Mouse (Mus musculus): ENCODE measurements at regions not wholly inside any gene's neighbourhood (a gene's known extent, or its start where the extent isn't known, plus 50 kb on each side); places are given as distances from the start of the nearest gene placed in this dataset.

DNA sequence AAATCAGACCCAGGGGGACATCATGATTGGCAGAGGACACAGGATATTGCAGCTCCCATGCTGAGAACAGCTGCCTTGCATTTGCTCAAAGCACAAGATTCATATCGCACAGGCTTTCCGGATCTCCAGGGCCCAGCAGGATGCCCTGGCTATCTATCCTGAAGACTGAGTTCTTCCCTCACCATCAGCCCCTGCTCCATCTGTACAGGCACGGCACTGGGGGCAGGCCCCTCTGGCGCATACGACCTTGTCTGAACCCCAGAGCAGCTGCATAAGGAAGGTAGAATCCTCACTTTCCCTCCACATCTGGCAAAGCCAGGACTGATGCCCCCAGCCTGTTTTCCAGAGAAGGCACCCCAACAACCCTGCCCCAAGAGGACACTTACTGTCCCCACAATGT lies 266.8 kb downstream of the Tns1 start:
- no peak for DNase-seq (ENCODE audit: low spot score)

DNA sequence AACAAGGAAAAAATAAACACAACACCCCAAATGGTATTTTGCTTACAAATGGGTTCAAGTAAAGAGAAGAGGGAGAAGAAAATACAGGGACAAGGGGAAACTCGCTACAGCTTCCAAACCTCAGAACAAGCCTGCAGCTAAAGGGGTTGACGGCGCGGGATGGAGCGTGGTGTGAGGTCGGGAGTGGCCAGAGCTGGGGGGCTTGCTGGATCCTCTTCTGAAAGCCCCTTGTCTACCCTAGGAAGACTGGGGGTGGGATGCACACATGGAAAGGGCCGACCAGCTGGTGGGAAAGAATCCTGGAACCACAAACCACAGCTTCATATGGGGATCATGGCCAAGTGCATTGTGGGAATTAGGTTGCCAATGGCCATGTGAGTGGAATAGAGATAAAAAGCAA lies 267.4 kb downstream of the Tns1 start:
- DNase-seq (ENCODE audit: low spot score), result no peak

DNA sequence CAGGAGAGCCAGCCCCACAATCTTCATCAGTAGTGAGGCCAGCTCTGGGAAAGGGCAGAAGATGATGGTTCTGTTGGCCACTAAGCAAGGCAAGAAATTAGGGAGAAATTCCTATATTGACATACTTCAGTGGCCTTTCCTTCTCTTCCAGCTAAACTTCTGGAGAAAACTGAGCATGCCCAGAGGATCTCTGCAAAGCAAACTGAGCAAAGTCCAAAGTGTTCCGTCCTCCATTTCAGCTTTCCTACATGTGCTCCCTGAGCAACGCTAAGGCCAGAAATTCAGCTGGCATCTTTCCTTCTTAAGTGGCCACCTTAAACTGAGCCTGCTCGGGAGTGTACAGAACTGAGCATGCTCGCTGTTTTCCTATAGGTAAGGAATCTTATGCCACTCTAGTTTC lies 268.9 kb downstream of the Tns1 start:
- no peak for DNase-seq (ENCODE audit: low spot score)

DNA sequence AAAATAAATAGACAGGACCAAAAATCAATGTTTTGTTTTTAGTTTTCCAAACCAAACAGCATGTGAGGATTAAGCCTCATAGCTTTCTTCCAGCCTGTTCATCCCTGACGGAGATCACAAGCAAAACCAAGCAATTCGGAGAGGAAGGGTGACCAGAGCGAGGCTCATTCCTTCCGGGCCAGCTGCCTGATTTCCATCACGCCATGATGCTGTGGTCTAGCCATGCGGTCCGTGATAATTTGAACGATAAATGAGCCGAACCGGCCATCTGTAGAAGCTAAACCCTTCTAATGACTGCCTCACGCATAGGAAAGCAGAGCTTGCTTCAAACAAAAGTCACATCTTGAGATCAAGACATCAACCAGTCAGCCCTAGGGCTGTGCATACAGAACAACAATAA lies 270.4 kb downstream of the Tns1 start:
- DNase-seq (ENCODE audit: low spot score), result no peak

DNA sequence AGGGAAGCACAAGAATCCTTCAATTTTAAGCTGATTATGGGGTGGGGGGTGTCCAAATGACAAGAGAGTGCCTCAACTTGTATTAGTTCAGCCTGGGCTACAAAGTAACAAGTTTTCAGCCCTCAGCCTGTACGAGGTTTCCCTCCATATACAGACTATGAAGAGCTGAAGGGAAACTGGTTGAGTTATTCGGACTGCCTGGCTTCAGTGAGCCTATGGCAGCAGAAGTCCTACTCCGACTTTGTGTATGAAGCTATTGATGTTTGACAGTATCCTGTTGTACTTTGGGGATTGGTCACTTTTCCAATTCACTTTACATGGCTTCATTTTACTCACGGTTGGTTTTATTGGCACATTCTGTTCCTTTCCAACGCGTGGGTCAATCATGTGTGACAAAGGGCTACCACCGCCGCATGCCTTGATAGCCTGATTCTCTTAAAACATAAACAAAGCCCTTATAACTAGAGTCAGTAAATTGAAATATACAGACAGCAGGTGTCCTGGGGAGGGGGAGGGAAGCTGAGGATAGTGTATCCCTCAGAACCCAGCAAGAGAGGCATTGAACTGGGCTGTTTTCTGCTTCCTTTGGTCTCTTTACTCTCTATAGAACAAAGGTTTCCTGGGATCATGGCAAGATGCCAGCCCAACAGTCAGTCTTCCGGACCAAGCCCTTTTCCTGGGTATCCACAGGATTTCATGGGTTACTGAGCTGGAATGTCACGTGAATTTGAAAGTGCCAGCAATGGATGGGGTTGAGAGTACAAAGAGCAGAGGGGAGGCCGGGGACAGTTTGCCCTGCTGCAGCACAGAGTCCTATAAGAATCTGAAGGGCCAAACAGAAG lies 273.9 kb downstream of the Tns1 start:
- no peak for DNase-seq (ENCODE audit: low spot score)

DNA sequence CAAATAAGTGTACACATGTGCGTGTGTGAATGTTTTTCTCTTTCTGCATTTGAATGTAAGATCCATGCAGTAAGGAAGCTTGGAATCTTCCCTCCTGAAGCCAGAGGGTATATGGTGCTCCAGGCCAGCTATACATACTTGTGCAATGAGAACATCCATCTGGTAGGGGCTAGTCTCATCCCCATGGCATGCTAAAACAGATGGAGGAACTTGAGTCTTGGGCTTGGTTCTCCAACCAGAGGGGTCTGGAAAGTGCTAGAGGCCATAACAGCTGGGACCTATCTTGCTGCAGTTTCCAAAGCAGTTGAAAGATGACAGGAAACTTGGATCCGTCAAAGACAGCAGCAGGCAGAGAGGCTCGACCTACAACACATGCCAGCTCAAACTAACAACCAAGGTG lies 275.9 kb downstream of the Tns1 start:
- no peak for DNase-seq (ENCODE audit: low spot score)

DNA sequence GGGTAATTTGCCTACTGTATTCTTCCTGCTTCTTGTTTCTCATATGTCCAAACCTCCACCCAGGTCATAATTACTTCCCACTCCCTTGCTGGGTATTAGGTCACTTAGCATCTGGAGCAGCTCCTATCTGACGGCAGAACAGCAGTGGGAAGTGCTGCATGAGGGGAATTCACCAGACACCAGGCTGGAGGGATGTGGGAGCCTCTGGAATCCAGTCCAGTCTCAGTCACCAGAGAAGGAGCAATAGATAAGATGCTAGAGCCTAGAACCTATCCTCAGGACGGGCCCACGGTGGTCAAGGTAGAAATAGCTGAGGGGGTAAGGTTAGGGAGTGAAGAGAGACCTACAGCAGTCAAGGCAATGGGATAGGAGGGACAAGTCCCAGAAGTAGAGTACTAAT lies 277.1 kb downstream of the Tns1 start:
- no peak for DNase-seq (ENCODE audit: low spot score)

DNA sequence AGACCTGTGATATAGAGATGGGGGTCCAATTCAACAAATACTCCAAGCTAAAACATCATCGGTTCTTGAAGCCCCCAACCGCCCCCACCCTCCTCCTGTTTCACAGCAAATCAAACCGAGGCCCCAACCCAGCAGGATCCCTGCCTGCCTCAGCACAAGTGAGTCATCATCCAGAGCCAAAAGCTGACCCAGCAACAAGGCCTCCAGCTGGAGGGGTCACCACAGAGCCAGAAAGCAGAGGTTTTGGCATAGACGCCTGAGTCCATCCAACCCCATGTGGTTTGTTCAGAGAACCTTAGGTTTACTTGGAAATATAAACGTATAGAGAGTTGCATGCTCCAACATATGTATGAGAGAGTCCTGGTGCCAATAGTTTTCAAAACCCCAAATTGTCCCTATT lies 279.1 kb downstream of the Tns1 start:
- DNase-seq (ENCODE audit: low spot score), result no peak

DNA sequence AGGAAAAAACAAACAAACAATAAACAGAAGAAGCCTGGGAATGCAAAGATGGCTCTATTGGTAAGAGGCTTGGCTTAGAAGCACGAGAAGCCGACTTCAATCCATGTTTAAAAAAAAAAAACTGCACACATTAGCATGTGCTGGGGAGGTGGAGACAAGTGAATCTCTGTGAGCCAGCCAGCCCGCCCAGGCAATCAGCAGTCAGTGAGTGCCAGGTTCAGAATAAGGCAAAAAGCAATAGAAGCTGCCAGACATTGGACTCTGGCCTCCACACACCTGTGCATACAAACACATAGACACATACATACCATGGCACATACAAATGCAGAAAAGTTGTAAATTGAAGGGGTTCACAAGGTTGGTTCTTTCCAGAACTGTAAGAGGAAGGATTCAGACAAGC lies 279.7 kb downstream of the Tns1 start:
- no peak for DNase-seq (ENCODE audit: low spot score)

DNA sequence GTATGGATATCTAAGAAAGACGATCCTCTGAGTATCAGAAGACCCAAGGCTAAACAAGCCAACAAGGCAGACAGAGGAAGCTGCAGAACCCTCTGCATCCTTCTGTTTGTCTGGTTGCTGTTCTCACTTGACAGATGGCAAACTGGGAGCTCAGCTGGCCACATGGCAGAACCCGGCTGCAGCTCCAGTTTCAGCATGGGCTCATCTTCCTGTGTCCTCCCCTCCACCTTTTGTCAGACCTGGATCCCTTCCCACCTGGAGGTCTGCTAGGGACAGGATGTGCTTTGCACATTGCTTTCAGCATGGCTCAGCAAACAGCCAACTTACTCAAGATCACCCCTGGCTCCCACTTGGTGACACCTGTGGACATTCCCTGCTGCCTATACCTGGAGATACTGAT lies 284.9 kb downstream of the Tns1 start:
- no peak for DNase-seq (ENCODE audit: low spot score)

DNA sequence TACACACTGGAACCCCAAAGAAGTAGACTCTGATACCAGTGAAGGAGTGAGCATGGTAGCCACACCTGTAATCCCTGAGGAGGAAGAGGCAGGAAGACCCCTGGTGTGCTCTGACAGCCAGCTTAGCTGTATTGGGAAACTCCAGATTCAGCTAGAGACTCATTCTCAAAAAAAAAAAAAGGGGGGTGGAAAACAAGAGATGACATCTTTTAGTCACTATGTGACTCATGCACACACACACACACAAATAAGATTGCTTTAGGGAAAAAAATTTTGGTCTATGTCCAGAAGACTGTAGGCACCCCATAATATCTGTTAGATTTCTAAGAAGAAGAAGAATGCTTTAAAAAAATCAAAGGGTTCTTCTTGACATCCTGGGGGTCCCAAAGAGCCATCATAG lies 287.6 kb downstream of the Tns1 start:
- DNase-seq (ENCODE audit: low spot score), result no peak

DNA sequence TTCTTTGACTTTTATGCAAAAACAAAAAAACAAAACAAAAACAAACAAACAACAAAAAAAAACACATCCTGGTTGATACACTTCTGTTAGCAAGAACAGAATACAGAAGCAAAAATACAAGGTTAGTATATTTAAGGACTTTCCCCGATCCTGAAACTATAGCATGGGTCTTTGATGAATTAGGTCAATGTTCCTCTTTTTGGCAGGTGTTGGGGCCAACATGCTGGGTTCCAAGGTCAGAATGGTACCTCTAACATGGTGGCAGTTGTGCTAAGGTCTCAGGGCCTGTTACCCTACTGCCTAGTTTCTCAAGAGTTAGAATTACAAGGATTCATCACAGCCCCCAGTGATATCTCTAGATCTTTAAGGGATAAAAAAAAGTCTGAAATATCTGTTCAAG lies 289.7 kb downstream of the Tns1 start:
- no peak for DNase-seq (ENCODE audit: low spot score)

DNA sequence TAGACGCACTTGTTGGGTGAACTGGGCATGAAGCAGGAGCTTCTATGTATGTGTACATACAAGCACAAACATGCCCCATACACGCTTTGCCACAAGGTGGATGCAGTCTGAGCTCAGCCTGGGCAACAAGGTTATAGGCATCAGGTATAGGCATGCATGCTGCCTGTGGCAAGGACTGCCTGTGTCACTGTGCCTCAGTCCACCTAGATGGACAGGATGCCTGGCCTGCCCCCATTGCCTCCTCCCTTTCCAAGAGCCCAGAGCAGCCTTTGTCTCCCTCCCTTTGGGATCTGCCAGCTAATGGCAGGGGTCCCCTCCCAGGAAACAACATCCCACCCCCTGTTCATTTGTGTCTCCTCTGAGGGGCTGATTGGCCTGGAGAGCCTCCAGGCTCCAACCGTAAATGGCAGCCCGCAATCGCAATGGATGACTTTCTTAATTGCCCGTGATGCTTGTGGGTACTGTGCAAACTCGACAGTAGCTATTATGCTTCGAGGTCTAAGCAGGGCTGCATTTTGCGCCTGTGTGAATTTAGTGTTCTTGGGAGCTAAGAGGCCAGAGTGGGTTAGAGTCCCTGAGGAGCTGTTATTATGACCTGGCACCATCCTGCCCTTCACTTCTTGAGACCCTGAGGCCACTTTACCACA lies 293.6 kb downstream of the Tns1 start:
- no peak for DNase-seq (ENCODE audit: low spot score)

DNA sequence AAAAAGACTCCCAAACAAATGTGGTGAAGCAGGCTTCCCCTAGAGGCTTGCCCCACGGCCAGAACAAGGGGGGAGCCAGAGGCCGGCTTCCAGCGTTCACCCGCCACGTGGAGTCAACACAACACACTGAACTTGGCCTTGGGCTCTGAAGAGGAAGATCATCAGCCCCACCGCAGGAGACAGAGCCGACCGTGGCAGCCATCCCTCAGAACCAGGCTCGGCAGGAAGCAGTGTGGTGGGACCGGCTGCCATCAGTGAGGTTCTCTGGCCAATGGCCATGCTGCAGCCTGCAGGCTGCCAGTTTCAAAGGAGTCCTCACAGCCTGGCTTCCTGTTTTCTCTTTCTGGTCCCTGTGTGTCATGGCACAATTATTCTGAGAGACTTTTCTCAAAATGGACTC lies 295.3 kb downstream of the Tns1 start:
- DNase-seq (ENCODE audit: low spot score), result no peak

DNA sequence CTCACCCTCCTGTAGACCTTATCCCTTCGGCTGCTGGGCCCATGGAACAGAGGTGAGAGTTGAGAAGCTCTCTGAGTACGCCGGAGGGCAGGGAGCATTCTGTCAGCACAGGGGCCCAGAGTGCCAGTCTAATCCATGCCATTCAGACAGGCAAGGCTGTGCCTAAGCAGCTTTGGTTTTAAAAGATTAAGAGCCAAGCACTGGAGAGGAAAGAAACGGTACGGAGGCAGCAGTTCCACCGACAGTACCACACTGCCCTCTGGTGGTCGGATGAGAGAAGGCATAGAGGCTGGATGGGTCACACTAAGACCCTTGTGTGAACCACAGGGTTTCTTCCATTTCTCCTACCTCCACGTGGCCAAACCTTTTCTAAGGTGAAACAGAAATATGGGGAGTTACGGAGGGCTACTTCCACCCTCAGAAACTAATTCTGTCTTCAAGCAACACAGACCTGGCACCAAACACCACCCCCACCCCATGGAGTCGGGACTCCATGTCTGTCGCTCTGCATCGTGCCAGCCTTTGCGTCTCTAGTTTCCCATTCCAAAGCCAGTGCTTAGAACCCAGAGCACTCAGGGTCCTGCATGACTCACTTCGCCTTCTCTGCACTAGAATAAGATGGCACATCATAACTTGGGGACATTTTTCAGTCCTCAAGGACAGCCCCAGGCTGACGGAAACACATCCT lies 297.9 kb downstream of the Tns1 start:
- DNase-seq (ENCODE audit: low spot score), result peak; percentile 86

DNA sequence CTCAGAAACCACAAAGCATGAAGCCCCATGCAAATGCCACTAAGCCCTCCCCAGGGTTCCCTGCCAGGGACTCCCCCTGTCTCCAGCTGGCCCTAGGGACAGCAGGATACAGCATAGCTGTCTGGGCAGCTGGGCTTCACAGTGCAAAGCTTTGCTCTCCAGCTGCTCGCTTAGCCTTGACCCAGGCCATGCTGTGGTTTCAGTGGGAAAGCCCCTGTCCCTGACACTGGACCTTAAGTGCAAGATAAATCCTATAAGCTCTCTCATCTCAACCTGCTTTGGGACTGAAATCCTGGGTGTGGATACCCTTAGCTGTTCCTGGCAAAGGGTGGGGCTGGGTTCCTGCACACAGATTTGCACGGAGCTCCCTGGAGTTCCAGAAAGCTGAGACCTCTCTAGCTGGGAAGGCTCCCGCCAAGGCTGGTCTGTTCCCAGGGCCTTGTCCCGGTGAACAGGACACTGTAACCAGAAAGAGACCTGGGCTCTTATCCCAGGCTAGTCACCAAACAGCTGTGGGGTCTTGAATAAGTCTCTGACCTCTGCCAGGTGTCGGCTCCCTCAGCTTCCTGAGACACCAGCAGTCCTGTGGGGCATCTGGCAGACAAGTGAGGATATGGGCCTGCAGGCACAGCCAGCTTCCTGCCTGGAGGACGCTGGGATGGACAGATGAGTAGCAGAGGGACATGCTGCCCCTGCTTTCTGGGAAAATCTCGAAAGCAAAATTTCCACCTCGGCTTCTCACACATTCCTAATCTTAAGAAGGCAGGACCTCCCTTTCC lies 299.7 kb downstream of the Tns1 start:
- DNase-seq (ENCODE audit: low spot score), result peak; percentile 21

DNA sequence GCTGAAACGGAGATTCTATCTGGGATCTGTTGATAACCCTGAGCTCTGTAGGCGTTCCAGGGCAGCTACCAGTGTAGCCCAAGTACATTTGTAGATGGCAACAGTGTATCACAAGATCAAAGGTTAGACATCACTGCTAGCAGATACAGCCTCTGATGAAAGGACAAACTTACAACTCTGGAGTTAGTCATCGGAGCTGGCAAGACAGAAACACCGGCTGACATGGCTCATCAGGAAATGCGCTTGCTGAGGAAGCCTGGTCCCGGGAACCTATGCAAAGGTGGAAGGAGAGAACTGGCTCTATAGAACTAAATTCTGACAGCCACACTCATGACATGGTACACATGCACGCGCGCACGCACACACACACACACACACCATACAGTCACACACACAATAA lies 300.5 kb downstream of the Tns1 start:
- no peak for DNase-seq (ENCODE audit: low spot score)

DNA sequence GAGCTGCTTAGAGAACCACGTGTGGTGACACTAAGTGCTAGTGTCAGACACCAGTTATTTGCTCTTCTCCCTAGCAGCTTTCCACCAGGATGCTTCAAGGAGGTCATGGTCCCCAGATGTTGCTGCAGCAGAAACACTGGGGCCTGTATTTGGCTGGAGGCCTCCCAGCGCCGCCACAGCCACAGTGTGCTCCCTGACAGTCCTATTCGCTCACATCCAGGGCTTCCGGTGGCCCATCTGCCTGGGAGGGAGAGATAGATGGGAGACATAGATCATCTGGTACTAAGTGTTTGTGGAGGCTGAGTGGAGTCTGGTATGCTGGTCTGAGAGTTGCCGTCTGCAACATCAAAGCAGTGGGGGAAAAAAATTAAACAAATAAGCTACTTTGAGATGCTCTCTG lies 301.6 kb downstream of the Tns1 start:
- DNase-seq (ENCODE audit: low spot score), result no peak

DNA sequence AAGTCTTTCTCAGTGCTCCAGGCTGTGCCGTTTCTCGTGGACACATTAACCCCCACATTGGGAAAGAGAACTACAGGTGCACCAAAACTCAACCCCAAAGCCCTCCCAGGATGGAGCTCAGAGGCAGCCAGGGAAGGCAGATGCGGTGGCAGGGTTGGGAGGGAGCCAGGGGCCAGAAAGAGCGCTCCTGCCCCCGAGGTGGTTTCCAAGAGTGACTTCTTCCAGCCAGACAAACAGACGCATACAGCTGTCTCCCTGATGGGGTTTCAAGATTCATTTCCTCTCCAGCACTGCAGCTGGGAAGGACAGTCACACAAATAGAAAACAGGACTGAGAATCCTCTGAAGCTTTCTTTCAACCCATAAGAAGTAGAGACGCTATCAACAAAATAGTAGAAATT lies 303.5 kb downstream of the Tns1 start:
- no peak for DNase-seq (ENCODE audit: low spot score)

DNA sequence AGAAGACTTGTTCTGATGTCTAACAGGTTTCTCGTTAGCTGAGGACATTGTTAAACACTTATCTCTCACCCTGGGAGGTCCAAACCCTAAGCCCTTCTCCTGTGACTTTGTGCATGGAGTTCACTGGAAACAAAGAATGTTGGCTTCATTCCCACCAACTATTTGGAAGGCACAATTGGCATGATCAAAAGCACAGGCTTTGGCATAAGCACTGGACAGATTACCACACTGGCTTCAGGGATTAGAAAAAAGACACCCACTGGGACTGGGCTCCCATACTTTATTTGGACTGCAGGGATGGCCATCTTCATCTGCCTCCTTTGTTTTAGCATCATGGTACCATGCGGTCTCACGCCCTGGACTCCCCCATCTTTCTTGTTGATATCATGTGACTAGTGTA lies 317.0 kb downstream of the Tns1 start:
- no peak for DNase-seq (ENCODE audit: low spot score)

DNA sequence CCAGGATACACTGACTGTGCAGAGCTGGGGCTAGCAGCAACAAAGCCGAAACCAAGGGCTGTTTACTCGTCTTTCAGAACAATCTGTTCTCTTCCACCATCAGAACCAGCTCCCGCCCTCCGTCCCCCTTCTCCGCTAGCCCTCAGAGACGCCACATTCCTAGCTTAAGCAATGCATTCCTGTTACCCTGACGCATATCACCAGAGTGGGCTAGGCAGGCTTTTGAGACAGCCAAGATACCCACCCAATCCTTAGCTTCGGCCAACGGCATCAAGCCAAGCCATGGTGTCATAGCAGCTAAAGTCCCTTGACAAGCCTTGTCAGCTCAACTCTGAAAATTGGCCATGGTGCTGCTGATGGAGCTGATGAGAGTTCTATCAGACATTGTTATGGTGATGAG lies 319.1 kb downstream of the Tns1 start:
- no peak for DNase-seq (ENCODE audit: low spot score)

DNA sequence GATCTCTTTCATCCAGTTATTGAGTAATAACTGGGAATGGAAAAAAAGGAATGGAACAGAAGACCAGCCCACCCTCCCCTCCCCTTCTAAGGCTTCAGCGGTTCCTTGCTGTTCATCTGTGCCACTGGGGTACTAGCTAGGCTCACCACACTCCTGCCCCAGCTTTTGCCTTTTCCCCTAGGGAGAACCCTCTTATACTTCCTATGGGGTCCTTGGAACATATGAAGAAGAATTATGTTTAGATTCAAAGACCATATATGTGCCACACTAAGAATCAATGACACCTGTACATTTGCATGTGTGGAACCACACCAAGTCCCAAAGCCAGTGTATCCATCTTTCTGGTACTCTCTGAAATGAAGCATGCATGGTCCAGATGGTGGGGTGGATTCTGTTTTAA lies 324.3 kb downstream of the Tns1 start:
- no peak for DNase-seq (ENCODE audit: low spot score)

DNA sequence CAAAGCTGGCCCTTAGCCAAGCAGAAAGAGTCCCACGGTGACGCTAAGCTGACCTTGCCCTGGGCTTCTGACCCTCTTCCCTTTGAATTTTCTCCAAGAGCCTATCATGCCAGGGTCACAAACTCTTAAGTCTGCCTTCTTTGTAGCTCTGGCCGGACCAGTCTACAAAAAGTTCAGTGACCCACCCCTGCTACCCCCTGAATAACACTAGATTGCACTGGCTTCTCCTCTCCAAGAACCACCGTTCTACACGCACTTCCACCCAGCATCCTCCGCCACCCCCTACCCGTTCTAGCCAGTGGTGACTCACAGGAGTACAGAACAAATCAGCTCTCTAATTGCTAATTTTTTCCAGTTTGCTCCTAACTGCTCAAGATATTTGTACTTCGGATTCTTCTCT lies 325.0 kb downstream of the Tns1 start:
- no peak for DNase-seq (ENCODE audit: low spot score)

All from MN1 (cell line).